Mouse (Mus musculus) liver, adult 2 months (tissue): ENCODE results near the gene Mgat2. TPM values are rescaled to one million over a fixed set of nuclear protein-coding genes. Genes with fewer than 3 reads are reported as not detected.
"Not testable (repeated sequence)": the region's sequence is repeated elsewhere in the genome, so short reads cannot be mapped to it uniquely, and the experiment has no call there.

Source experiments
- DNase-seq: peaks from one replicate; pipeline ENCODE4 v3.0.0-alpha.2; 2011; ENCODE audit warnings: low read depth, low spot score; ENCODE audit errors: extremely low read depth
- H3K27ac ChIP-seq: fragments of 200-500 bp; replicated peaks from 2 replicates; pipeline ENCODE4 v1.5.1; 2012; ENCODE audit warnings: low read depth, mild to moderate bottlenecking, control low read depth, inconsistent platforms, low read length; ENCODE audit not compliant: insufficient read depth
- H3K27me3 ChIP-seq: fragments of 200-500 bp; 2 replicates; pipeline ENCODE4 v1.6.1; 2012; ENCODE audit warnings: mild to moderate bottlenecking, moderate library complexity, low read length, inconsistent platforms; ENCODE audit not compliant: control insufficient read depth, insufficient read depth
- H3K36me3 ChIP-seq: fragments of 200-500 bp; 2 replicates; pipeline ENCODE4 v1.6.1; 2012; ENCODE audit warnings: low read length, inconsistent platforms; ENCODE audit not compliant: control insufficient read depth, insufficient read depth
- H3K4me1 ChIP-seq: fragments of 200-500 bp; 2 replicates; pipeline ENCODE4 v1.6.1; 2011; ENCODE audit warnings: low read length; ENCODE audit not compliant: control insufficient read depth, insufficient read depth
- H3K4me3 ChIP-seq: fragments of 200-500 bp; 2 replicates; pipeline ENCODE4 v1.5.1; 2011; ENCODE audit warnings: low read depth, mild to moderate bottlenecking, control low read depth, low read length, moderate library complexity; ENCODE audit not compliant: insufficient read depth
- H3K79me2 ChIP-seq: fragments of 200-500 bp; 2 replicates; pipeline ENCODE4 v1.6.1; 2012; ENCODE audit warnings: inconsistent platforms, mild to moderate bottlenecking, low read length, moderate library complexity; ENCODE audit not compliant: control insufficient read depth, insufficient read depth
- H3K9ac ChIP-seq: fragments of 200-500 bp; 2 replicates; pipeline ENCODE4 v1.6.1; 2012; ENCODE audit warnings: low read depth, mild to moderate bottlenecking, control low read depth, inconsistent platforms, low read length
- CTCF ChIP-seq: fragments of 200-500 bp; IDR thresholded peaks from 2 replicates; pipeline ENCODE4 v1.5.1; 2011; ENCODE audit warnings: low read depth, low read length, control low read depth
- POLR2A ChIP-seq: fragments of 200-500 bp; IDR thresholded peaks from 2 replicates; pipeline ENCODE4 v1.6.1; 2011; ENCODE audit warnings: low read length, control low read depth; ENCODE audit not compliant: insufficient read depth; ENCODE audit errors: extremely low read depth
- WGBS: fragments of 180-500 bp; shearing (Covaris S2); methylation state at CpG from one replicate; pipeline ENCODE4 v1.1.7; 2018; 5-methylcytosine and 5-hydroxymethylcytosine counted together
- polyA plus RNA-seq: library from polyadenylated mRNA; depleted of rRNA; stranded (reverse); fragments of >200 nt; gene quantifications from 2 replicates; pipeline ENCODE4 v1.2.3, GENCODE M21; 2012
- total RNA-seq: library from RNA; depleted of rRNA; stranded (reverse); fragments of >200 nt; gene quantifications from 2 replicates; pipeline ENCODE4 v1.2.3, GENCODE M21; 2014

Mgat2 gene
- total and polyA plus RNA-seq, 2 experiments = 16.7 to 33.9 TPM

GRCm38 (mm10) chr12:69155923-69156322, 28.0 kb upstream of the Mgat2 start:
- TF ChIP-seq POLR2A (no peak), CTCF (no peak)
- Histone ChIP-seq H3K9ac (no peak overlapping the region), H3K4me1 (0 out of 2 replicates have a peak, but pooled peaks cover 4% of the 10 kb centered on the region), H3K4me3 (no peak overlapping the region), H3K36me3 (peaks cover 20% of the 10 kb centered on the region), H3K79me2 (no peaks in the 10 kb centered on the region), H3K27me3 (no peaks in the 10 kb centered on the region), H3K27ac (no peak overlapping the region)
- 77% methylated on average over 2 of the region's 2 CpGs for WGBS
- DNase-seq = no peak

GRCm38 (mm10) chr12:69156436-69156835, 27.5 kb upstream of the Mgat2 start:
- Histone ChIP-seq H3K9ac (no peak overlapping the region), H3K79me2 (no peaks in the 10 kb centered on the region), H3K27me3 (no peaks in the 10 kb centered on the region), H3K4me1 (0 out of 2 replicates have a peak, but pooled peaks cover 4% of the 10 kb centered on the region), H3K4me3 (no peak overlapping the region), H3K36me3 (peaks cover 20% of the 10 kb centered on the region), H3K27ac (no peak overlapping the region)
- 62% methylated on average over 4 of the region's 4 CpGs for WGBS
- DNase-seq = peak; percentile 51
- TF ChIP-seq CTCF = no peak
- TF ChIP-seq POLR2A = no peak

GRCm38 (mm10) chr12:69157107-69157506, 26.9 kb upstream of the Mgat2 start:
- no peaks in the 10 kb centered on the region for H3K79me2 ChIP-seq
- no peak overlapping the region for H3K27ac ChIP-seq
- 91% methylated on average over 2 of the region's 2 CpGs for WGBS
- H3K4me1 ChIP-seq = 0 out of 2 replicates have a peak, but pooled peaks cover 4% of the 10 kb centered on the region
- peaks cover 20% of the 10 kb centered on the region for H3K36me3 ChIP-seq
- no peak overlapping the region for H3K9ac ChIP-seq
- TF ChIP-seq CTCF (no peak), POLR2A (no peak)
- H3K4me3 ChIP-seq = no peak overlapping the region
- no peaks in the 10 kb centered on the region for H3K27me3 ChIP-seq
- no peak for DNase-seq

GRCm38 (mm10) chr12:69158366-69158764, 25.6 kb upstream of the Mgat2 start:
- TF ChIP-seq POLR2A = no peak
- no peak for TF ChIP-seq CTCF
- Histone ChIP-seq H3K4me1 (0 out of 2 replicates have a peak, but pooled peaks cover 4% of the 10 kb centered on the region), H3K27ac (peak overlapping the region; percentile 80), H3K27me3 (no peaks in the 10 kb centered on the region), H3K9ac (peak overlapping the region; percentile 93), H3K36me3 (peaks cover 20% of the 10 kb centered on the region), H3K79me2 (no peaks in the 10 kb centered on the region), H3K4me3 (peak overlapping the region; percentile 89)
- 0% methylated on average over 19 of the region's 19 CpGs for WGBS
- peak; percentile 26 for DNase-seq

GRCm38 (mm10) chr12:69158765-69159577, 25.0 kb upstream of the Mgat2 start, which contains the start of gene Rps29:
Rps29 (minus strand) TSS chr12:69159186.
- peak; percentile 97 for DNase-seq
- H3K36me3 ChIP-seq = peaks cover 20% of the 10 kb centered on the region
- WGBS = under 1% methylated on average over 60 of the region's 68 CpGs
- H3K4me1 ChIP-seq, H3K79me2 ChIP-seq, H3K27me3 ChIP-seq: not testable (repeated sequence)
- peak within 1 kb of the TSS; percentile 93 for H3K9ac ChIP-seq
- peak; percentile 88 for TF ChIP-seq POLR2A
- peak within 1 kb of the TSS; percentile 80 for H3K27ac ChIP-seq
- peak within 1 kb of the TSS; percentile 89 for H3K4me3 ChIP-seq

- Histone ChIP-seq H3K4me3 (no peak overlapping the region), H3K36me3 (peaks cover 20% of the 10 kb centered on the region), H3K27me3 (no peaks in the 10 kb centered on the region), H3K9ac (no peak overlapping the region), H3K27ac (no peak overlapping the region), H3K79me2 (no peaks in the 10 kb centered on the region), H3K4me1 (0 out of 2 replicates have a peak, but pooled peaks cover 4% of the 10 kb centered on the region)
- 3% methylated on average over 9 of the region's 9 CpGs for WGBS
- peak; percentile 68 for DNase-seq
- TF ChIP-seq POLR2A = no peak
- peak; percentile 43; the same call in 1 of the 2 replicates for TF ChIP-seq CTCF
Observed at GRCm38 (mm10) chr12:69159578-69159940, 24.4 kb upstream of the Mgat2 start.

- peaks cover 20% of the 10 kb centered on the region for H3K36me3 ChIP-seq
- DNase-seq, H3K27ac ChIP-seq, H3K27me3 ChIP-seq, H3K4me1 ChIP-seq, H3K9ac ChIP-seq, H3K79me2 ChIP-seq, H3K4me3 ChIP-seq: not testable (repeated sequence)
- WGBS = 89% methylated on average over 2 of the region's 2 CpGs
Observed at GRCm38 (mm10) chr12:69160677-69161076, 23.3 kb upstream of the Mgat2 start.

GRCm38 (mm10) chr12:69163586-69163985, 20.4 kb upstream of the Mgat2 start:
- WGBS = 92% methylated on average over 4 of the region's 4 CpGs
- DNase-seq, H3K27ac ChIP-seq, H3K36me3 ChIP-seq, H3K9ac ChIP-seq, H3K4me3 ChIP-seq, H3K4me1 ChIP-seq, H3K27me3 ChIP-seq, H3K79me2 ChIP-seq: not testable (repeated sequence)
